Mouse (Mus musculus): Measurements from ENCODE around the gene Olfr850. TPM values are rescaled to one million over a fixed set of nuclear protein-coding genes. Genes with fewer than 3 reads are reported as not detected.

Gene Olfr850
- not detected in 2 replicates for polyA plus RNA-seq (2015; fragmentation: Nextera tagmentation; extraction: Ambion mirVana)

GRCm38 (mm10) chr9:19478148-19478547, at the start of gene Olfr850:
TSS of gene Olfr850 (minus strand) at chr9:19478248.
- H3K36me3 ChIP-seq (replicated peaks): no peaks in the 10 kb centered on the region
- H3K9me3 ChIP-seq: no peaks in the 10 kb centered on the region; the same call in 1 of the 2 replicates
- no peak within 1 kb of the TSS for H3K4me2 ChIP-seq
- no peaks in the 10 kb centered on the region for H3K27me3 ChIP-seq (replicated peaks)
- no peak within 1 kb of the TSS for H3K27ac ChIP-seq
- H3K4me1 ChIP-seq: no peaks in the 10 kb centered on the region
- no peak for ATAC-seq (replicated peaks)
- H3K9ac ChIP-seq: no peak within 1 kb of the TSS
- no peak within 1 kb of the TSS for H3K4me3 ChIP-seq

DNA sequence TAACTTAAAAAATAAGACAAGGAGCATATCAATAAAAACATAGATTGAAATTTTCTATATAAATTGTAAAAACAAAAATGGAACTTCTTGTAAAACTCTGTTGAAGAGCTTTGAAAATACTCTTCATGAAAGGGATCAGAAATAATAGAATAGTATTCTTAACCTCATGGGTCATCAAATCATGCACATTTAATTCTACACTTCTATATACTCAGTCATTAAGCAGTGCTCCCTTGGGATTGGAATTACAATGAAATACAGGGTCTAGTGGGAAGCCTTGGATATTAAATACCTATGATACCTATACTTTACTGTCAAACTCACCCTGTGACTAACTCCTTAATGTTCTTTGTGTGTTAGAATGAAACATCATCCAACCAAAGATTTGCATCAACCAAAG, 14.9 kb upstream of the Olfr850 start, which contains the start of gene Olfr851:
Gene Olfr851 (plus strand): TSS at position 301 of the 400 bp plus-strand sequence.
- ATAC-seq (replicated peaks): no peak
- Histone ChIP-seq H3K36me3 (replicated peaks) (no peaks in the 10 kb centered on the region), H3K9me3 (peaks cover 3% of the 10 kb centered on the region; the same call in 1 of the 2 replicates), H3K27me3 (replicated peaks) (no peaks in the 10 kb centered on the region), H3K4me1 (no peaks in the 10 kb centered on the region), H3K4me2 (no peak within 1 kb of the TSS), H3K4me3 (no peak within 1 kb of the TSS), H3K9ac (no peak within 1 kb of the TSS), H3K27ac (no peak within 1 kb of the TSS)

GRCm38 (mm10) chr9:19439966-19440365, 38.1 kb downstream of the Olfr850 start, which contains the start of gene Olfr849:
TSS of gene Olfr849 (plus strand) at chr9:19440266.
- Histone ChIP-seq H3K27ac (no peak within 1 kb of the TSS), H3K9me3 (peaks cover 27% of the 10 kb centered on the region), H3K9ac (no peak within 1 kb of the TSS), H3K4me3 (no peak within 1 kb of the TSS), H3K27me3 (replicated peaks) (no peaks in the 10 kb centered on the region), H3K4me2 (no peak within 1 kb of the TSS), H3K36me3 (replicated peaks) (no peaks in the 10 kb centered on the region), H3K4me1 (no peaks in the 10 kb centered on the region)
- ATAC-seq (replicated peaks): no peak
- 84% methylated on average over 2 of the region's 2 CpGs for WGBS

Other genes starting within 250 kb of the Olfr850 start
- gene Olfr843, start 226.3 kb downstream of the Olfr850 start, polyA plus RNA-seq (2015; fragmentation: Nextera tagmentation; extraction: Ambion mirVana): not detected in 2 replicates
- not detected in 2 replicates for gene Olfr844, start 161.9 kb downstream of the Olfr850 start, polyA plus RNA-seq (2015; fragmentation: Nextera tagmentation; extraction: Ambion mirVana)
- not detected in 2 replicates for gene Olfr845, start 141.8 kb downstream of the Olfr850 start, polyA plus RNA-seq (2015; fragmentation: Nextera tagmentation; extraction: Ambion mirVana)
- gene Olfr846, start 114.2 kb downstream of the Olfr850 start, polyA plus RNA-seq (2015; fragmentation: Nextera tagmentation; extraction: Ambion mirVana): not detected in 2 replicates
- not detected in 2 replicates for gene Olfr847, start 99.6 kb downstream of the Olfr850 start, polyA plus RNA-seq (2015; fragmentation: Nextera tagmentation; extraction: Ambion mirVana)
- not detected in 2 replicates for gene Olfr849, start 38.0 kb downstream of the Olfr850 start, polyA plus RNA-seq (2015; fragmentation: Nextera tagmentation; extraction: Ambion mirVana)
- gene Olfr851, start 15.0 kb upstream of the Olfr850 start, polyA plus RNA-seq (2015; fragmentation: Nextera tagmentation; extraction: Ambion mirVana): not detected in 2 replicates
- not detected in 2 replicates for gene Olfr853, start 62.8 kb upstream of the Olfr850 start, polyA plus RNA-seq (2015; fragmentation: Nextera tagmentation; extraction: Ambion mirVana)
- gene Olfr854, start 89.1 kb upstream of the Olfr850 start, polyA plus RNA-seq (2015; fragmentation: Nextera tagmentation; extraction: Ambion mirVana): not detected in 2 replicates
- not detected in 2 replicates for gene Olfr855, start 104.4 kb upstream of the Olfr850 start, polyA plus RNA-seq (2015; fragmentation: Nextera tagmentation; extraction: Ambion mirVana)
- gene Zfp317, start 143.9 kb upstream of the Olfr850 start, polyA plus RNA-seq (2015; fragmentation: Nextera tagmentation; extraction: Ambion mirVana): 39.0 and 39.4 TPM in 2 replicates
- gene Olfr857, start 231.2 kb upstream of the Olfr850 start, polyA plus RNA-seq (2015; fragmentation: Nextera tagmentation; extraction: Ambion mirVana): not detected in 2 replicates